Mouse (Mus musculus) spleen, embryonic (tissue): Measurements from ENCODE around the gene Sf3a3.
"Not testable (repeated sequence)": the region's sequence is repeated elsewhere in the genome, so short reads cannot be mapped to it uniquely, and the experiment has no call there.

Experiments
- CTCF ChIA-PET: fragments of 350-600 bp; sonication (Branson Sonifier 250); formaldehyde crosslinking; loops from one replicate; lab custom pipeline; 2022; lab: Charles Lee

Sf3a3 gene

DNA sequence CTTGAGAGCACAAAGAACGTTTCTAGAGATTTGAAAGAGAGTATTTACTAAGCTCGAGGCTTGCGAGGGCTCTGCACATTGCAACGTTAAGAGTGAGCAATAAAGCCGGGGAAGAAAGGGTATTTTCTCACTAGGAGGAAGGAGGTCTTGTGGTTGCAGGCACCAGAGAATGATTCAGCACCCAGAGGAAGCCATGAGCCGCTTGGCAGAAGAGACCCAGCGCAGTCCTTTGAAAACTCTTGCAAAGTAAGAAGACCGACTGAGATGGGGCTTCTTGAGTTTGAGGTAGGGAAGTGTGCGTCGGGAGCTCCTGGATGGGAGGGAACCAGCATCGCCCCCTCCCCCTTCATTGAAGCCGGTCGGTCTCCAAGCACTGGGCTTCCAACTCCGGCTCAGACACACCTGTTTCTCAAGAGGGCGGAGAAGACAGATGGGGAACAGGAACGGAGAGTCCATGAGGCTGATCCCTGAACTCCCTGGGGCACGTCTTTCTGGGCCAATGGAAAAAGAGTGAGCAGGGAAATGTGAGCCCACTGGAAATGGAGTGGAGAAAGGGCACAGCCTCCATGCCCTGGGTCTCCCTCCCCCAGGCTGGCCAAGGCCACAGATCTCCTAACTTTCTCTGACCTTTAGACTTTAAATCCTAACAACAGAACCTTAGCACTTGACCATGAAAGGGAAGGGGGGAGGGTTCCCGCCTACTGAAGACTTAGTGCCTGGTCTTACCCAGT lies 18.6 kb upstream of the Sf3a3 start:
- CTCF ChIA-PET = interaction anchor here (1.1 to 1.8 kb wide), 2 partner anchors 11 to 14 kb away, joined by 3 to 6 read pairs; no protein-coding TSS in a partner anchor

DNA sequence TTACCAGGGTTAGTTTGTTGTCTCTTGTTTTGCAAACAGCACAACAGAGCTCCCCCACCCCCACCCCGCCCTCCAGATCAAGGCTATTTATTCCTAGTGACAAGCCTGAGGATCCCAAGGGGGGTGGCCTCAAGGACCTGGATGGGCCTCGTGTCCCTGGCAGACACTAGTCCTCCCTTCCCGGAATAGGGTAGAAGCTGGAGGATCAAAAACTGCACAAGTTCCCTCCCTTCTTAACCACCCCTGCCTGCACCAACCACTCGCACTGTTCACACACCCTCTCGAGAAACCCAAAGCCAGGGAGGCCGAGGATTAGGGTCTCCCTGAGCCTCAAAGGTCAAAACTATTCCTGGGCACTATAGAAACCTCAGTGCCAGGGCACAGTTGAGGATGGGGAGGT lies 14.8 kb upstream of the Sf3a3 start:
- CTCF ChIA-PET = interaction anchor here (0.5 to 0.6 kb wide), 2 partner anchors 18 to 231 kb away, joined by 6 to 8 read pairs; no protein-coding TSS in a partner anchor

GRCm38 (mm10) chr4:124700248-124700971 lies 14.2 kb upstream of the Sf3a3 start, which contains the start of gene Fhl3:
Gene Fhl3, plus strand, starts transcription at chr4:124700701.
- CTCF ChIA-PET = interaction anchor here (0.5 to 0.6 kb wide), 3 partner anchors 16 to 1661 kb away, joined by 3 to 6 read pairs (median 5); no protein-coding TSS in a partner anchor

DNA sequence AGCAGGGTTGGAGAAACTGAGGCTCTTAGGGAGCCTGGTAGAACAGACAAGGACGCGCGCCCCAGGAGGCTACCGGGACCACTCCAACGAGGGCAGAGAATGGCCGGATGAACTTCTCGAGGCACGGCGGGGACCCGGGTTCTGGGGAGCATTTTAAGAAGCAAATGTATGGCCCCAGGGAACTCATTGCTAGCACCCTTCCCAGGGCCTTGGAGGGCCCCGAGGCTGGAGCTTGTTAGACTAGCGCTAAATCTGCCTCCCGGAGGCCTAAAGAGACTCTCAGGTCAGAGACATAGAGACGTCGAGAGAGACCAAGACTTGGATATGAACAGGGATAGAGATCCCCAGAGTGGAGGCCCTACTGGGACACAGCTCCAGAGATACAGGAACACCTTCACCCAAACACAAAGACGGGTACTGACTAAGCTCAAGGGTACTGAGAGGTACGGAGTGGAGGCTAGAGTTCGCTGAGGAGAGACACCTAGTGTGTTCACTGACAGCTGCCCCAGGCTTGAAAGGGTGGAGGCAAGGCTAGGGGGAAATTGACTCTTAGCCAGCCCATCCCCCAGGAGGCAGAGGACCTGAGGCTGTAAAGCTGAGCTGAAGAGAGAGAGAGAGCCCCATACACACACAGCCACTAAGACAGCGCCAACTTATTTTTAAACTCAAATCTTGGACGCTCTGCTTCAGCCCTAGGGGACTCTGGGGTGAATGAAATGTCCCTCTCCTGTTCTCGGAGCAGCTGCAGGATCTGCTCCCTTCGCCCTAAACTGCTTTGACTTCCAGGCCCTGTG lies 13.3 kb upstream of the Sf3a3 start:
- CTCF ChIA-PET = interaction anchor here (0.5 to 0.6 kb wide), 3 partner anchors 15 to 1181 kb away, joined by 3 to 5 read pairs (median 3); no protein-coding TSS in a partner anchor

- CTCF ChIA-PET = interaction anchor here (0.6 kb wide), 2 partner anchors 14 to 99 kb away, joined by 3 read pairs; no protein-coding TSS in a partner anchor
Observed at GRCm38 (mm10) chr4:124701916-124702315, 12.7 kb upstream of the Sf3a3 start.

DNA sequence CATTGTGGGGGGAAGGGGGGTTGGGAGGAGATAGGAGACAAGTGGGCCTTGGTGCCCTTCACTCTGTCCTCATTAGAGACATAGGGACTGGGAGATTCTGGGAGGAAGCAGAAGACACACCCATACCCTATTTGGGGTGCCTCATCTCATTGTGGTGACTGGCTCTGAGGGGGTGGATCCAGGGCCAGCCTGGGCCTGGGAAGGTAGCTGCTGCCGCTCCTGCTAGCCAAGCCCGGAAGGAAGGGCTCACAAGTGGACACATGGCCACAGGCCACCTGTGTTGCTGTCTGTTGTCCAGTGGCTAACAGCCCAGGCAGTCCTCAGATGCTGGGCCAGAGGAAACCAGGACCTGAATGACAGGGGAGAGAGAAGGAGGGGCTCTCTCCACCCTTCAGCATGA lies 11.2 kb upstream of the Sf3a3 start:
- CTCF ChIA-PET = no interaction called here

DNA sequence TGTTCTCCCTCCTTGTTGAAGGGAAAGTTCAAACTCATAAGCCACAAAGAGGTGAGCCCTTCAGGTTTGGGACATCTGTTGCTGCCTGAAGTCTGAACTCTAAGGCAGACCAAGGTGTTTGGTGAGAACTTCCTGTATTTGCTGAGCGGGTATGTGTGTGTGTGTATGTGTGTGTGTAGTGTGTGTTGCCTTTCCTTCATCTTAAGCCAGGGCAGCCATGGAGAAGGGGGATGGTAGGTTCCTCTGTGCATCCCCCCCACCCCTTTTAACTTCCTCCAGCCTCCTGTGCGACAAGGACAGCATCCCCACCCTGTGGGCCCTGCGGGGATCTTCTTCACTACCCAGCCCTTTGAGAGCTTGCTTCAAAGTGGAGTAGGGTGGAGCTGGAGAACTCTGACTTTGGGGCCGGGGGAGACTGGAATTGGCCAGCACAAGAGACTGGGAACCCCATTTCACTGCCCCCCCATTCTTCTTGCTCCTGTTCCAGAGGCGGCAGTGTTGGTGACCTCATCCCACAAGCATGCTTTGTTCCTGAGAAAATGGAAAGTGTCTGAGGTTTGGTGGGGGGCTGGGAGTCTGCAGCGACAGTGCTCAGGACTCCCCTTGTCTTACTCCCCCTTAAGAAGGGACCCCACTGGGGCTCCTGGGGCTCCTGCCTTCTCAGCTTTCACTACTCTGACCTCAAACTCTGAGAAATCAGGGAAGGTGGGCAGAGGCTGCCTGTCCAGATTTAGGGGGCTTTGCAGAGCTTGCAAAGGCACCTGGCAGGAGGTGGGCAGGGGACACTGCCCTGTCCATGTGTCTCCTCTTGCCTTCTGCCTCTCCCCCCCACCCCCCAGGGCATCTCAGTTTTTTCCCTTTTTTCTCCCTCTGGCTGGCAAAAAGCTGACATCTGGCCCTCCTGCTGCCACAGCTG lies 10.4 kb upstream of the Sf3a3 start:
- CTCF ChIA-PET = no interaction called here

DNA sequence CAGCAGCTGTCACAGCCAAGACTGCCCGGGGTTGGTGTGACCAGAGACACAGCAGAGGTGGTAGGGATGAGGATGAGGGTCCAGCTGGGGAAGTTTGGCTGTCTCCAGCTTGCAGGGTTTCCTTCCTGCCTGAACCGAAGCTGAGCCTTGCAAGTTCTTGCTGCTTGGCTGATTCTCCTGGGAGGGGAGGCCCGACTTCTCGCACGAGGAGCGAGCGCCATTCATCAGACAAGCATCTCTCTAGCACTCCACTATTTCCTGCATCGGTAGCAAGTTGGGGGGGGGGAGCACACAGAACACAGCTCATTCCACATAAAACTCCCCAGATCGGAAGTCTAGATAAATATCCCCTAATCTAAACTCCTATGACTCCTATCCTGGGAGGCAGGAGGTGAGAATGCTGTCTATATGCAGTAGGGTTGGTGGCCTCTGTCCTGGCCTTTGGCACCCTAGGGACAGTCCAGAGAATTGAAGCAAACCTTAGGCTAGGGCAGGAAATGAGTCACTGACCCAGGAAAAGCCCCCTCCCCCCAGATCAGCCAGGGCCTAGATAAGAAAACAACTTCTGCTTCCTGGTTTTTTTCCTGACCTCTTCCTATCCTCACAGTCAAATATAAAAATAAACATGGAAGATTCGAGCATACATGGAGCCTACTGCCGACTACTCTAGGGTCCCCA lies 9.6 kb upstream of the Sf3a3 start:
- CTCF ChIA-PET = no interaction called here

GRCm38 (mm10) chr4:124705661-124706269 lies 8.8 kb upstream of the Sf3a3 start:
- CTCF ChIA-PET = no interaction called here

- CTCF ChIA-PET = not testable (repeated sequence)
Observed at GRCm38 (mm10) chr4:124707381-124708199, 7.0 kb upstream of the Sf3a3 start.

DNA sequence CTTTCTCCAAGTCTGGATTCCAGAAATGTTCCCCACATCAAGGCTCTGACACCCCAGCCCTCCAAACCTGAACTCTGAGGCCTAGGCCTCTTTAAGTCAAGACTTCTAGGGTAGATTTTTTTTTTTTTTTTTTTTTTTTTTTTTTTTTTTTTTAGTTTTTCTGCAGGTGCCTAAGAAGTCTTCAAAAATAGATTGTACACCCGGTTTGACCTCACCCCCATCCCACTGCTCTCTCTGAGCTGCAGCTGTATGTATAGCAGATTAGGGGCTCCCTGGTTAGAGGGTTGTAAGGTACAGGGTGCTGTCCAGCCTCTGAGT lies 6.4 kb upstream of the Sf3a3 start:
- CTCF ChIA-PET = not testable (repeated sequence)

DNA sequence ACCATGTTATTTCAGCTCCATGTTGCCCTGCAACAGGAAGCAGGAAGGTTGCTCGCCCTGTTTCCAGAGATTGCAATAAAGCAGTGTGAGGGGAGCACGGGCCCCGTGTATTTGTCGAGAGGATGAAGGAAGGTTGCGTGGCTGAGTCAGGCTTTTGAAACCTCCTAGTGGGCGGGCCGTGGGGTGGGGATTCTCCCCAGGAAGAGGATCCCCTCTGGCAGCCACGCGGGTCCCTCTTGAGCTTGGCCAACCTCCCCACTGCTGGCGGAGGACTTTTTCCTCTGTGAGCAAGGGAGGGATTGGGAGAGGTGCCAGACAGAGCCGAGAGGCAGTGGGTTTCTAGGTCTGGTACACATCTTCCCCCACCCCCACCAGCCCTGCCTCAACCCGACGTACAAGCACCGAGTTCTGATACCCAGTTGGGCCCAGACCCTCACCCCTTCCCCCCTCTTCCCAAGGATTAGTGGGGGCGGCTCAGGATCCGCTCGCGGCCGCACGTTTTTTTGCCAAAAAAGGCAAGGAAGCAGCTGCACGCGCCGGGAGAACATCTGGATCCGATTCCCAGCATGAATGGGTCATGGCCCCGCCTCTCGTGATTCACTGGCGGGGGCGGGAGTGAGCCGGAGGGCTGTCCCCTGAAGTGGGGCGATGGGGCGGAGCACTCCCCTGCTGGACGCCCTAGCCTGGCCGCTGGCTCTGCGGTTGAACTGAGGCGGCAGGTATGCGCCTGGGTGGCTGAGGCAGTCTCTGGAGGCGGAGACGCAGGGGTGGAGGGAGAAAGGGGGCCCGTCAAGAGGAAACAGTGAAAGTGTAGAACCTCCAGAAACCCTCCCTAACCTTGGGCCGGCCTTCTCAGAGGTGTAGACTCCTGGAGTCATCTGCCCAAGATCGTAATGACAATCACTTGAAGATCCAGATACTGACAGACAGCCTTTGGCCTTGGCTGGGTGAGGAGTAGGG lies 5.8 kb upstream of the Sf3a3 start:
- CTCF ChIA-PET = interaction anchor here (0.6 to 1.2 kb wide), 4 partner anchors 14 to 87 kb away, joined by 3 to 6 read pairs (median 4); no protein-coding TSS in a partner anchor

GRCm38 (mm10) chr4:124709961-124710446 lies 4.6 kb upstream of the Sf3a3 start:
- CTCF ChIA-PET = interaction anchor here (0.6 to 1.2 kb wide), 2 partner anchors 15 to 20 kb away, joined by 3 to 6 read pairs; no protein-coding TSS in a partner anchor

DNA sequence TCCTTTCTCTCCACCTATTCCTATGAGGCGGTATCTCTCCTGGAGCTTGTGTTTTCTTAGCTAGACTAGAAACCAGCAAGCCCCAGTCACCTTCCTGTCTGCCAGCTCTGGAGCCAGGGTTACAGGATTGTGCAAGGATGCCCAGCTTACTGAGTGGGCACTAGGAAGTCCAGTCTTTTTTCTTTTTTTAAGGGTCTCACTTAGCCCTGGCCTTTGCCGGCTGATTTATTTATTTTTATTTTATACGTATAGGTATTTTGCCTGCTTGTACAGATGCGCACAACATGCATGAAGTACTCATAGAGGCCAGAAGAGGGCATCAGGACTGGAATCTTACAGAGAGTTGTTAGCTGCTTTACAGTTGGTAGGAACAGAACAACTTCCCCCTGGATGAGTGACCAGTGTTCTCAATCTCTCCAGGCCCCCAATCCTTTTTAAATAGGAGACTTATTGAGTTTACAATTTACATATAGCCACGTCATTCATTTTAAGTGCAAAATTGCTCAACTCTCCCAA lies 3.7 kb upstream of the Sf3a3 start:
- CTCF ChIA-PET = no interaction called here

- CTCF ChIA-PET = no interaction called here
Observed at GRCm38 (mm10) chr4:124712618-124713017, 2.0 kb upstream of the Sf3a3 start.

- CTCF ChIA-PET = interaction anchor here (1.1 kb wide), 1 partner anchor 15 kb away, joined by 3 read pairs; no protein-coding TSS in a partner anchor
Observed at GRCm38 (mm10) chr4:124713850-124714249, 726 bp upstream of the Sf3a3 start.

DNA sequence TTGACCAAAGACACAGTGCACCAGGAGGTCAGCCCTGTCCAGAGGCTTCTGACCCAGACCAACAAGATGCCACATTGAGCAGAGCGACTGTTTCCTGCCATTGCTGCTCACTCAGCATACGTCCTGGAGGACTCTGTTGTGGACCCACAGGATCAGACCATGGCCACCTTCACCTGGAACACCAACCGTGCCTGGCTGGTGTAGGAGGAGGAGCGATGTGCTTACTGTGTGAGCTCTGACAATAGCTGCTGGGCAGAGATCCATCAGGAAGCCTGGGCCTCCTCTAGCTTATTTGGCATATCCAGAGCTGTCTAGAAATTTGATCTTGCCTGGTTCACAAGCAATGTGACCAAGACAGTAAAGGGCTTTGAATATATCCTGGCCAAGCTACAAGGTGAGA lies 4.5 kb downstream of the Sf3a3 start:
- CTCF ChIA-PET = no interaction called here
